ENCODE assay signal across 15 mouse cellular contexts in genomic region chr1:43511667-43512066, GRCm38 (mm10).
DNase-seq lines count a peak whose midpoint lies in the region; ATAC-seq lines count a peak whose summit lies in the region.
"Had no signal": no experiment of that assay in that cellular context is flagged by ENCODE, and none has a peak within 500 bp of the region (broad histone marks: within the 10 kb centered on the region; RNA-seq: fewer than 3 reads in every experiment).

No protein-coding gene starts in this region.

- no peak overlapping the region for H3K4me3 ChIP-seq in hindbrain, embryonic 11.5 days (ENCODE audit: low read depth, low read length)
- H3K4me3 ChIP-seq in hindbrain, embryonic 14.5 days (replicated peaks; ENCODE audit: low read length) = no peak overlapping the region
- no peak overlapping the region for H3K4me3 ChIP-seq in midbrain, embryonic 16.5 days (ENCODE audit: low read depth, low read length)
- H3K4me3 ChIP-seq: myocyte had no signal

- H3K4me2 ChIP-seq in hindbrain, embryonic 11.5 days (replicated peaks; ENCODE audit: low read depth, low read length) = no peak overlapping the region
- no peak overlapping the region for H3K4me2 ChIP-seq in hindbrain, embryonic 14.5 days (replicated peaks)
- H3K4me2 ChIP-seq in midbrain, embryonic 16.5 days (ENCODE audit: low read length) = no peak overlapping the region
- H3K4me2 ChIP-seq: liver, embryonic 11.5 days had no signal

- WGBS in hindbrain, embryonic 11.5 days = 89% methylated on average over 8 of the region's 8 CpGs
- 79% methylated on average over 8 of the region's 8 CpGs for WGBS in hindbrain, embryonic 14.5 days
- 75% methylated on average over 8 of the region's 8 CpGs for WGBS in midbrain, embryonic 16.5 days

- H3K9me3 ChIP-seq in hindbrain, embryonic 11.5 days (ENCODE audit: control insufficient read depth, low read length) = no peaks in the 10 kb centered on the region
- H3K9me3 ChIP-seq in hindbrain, embryonic 14.5 days (ENCODE audit: control insufficient read depth, low read length) = no peaks in the 10 kb centered on the region
- no peaks in the 10 kb centered on the region for H3K9me3 ChIP-seq in midbrain, embryonic 16.5 days (replicated peaks; ENCODE audit: control insufficient read depth, low read length, poor library complexity, severe bottlenecking)

- no peak overlapping the region for H3K27ac ChIP-seq in hindbrain, embryonic 11.5 days (ENCODE audit: low read depth, low read length)
- H3K27ac ChIP-seq in hindbrain, embryonic 14.5 days = no peak overlapping the region
- no peak overlapping the region for H3K27ac ChIP-seq in midbrain, embryonic 16.5 days (ENCODE audit: low read length)

- ATAC-seq in hindbrain, embryonic 11.5 days (ENCODE audit: low FRiP score) = 0 out of 2 replicates have a peak, but pooled peaks have one; percentile 47
- ATAC-seq in hindbrain, embryonic 14.5 days (ENCODE audit: low FRiP score) = no peak
- peak; percentile 38; the same call in 1 of the 2 replicates for ATAC-seq in midbrain, embryonic 16.5 days
- no peak for ATAC-seq in granulocyte monocyte progenitor cell, adult 5-6 weeks (replicated peaks; ENCODE audit: poor library complexity, severe bottlenecking)
- ATAC-seq: intestine, embryonic 16.5 days had no signal

- no peak overlapping the region for H3K9ac ChIP-seq in hindbrain, embryonic 11.5 days (ENCODE audit: low read depth, low read length)
- no peak overlapping the region for H3K9ac ChIP-seq in hindbrain, embryonic 14.5 days
- H3K9ac ChIP-seq in midbrain, embryonic 16.5 days (ENCODE audit: low read depth, low read length) = no peak overlapping the region

- DNase-seq in hindbrain, embryonic 11.5 days (ENCODE audit: low spot score) = no peak
- DNase-seq in hindbrain, embryonic 14.5 days (ENCODE audit: low spot score) = no peak
- peak; percentile 74 for DNase-seq in cerebellum, adult 11-12 months
- DNase-seq in cerebellum, postnatal 10 days = peak; percentile 68 to 75
- DNase-seq in gastrocnemius, adult 18-20 months (ENCODE audit: low spot score) = no peak
- DNase-seq: adrenal gland, postnatal 36 days; gastrocnemius, postnatal 14 days; lung, adult 18-20 months; lung, postnatal 36 days; spleen, adult 18-20 months had no signal

- H3K36me3 ChIP-seq in hindbrain, embryonic 11.5 days (ENCODE audit: control insufficient read depth, insufficient read depth, low read length) = no peaks in the 10 kb centered on the region
- H3K36me3 ChIP-seq in hindbrain, embryonic 14.5 days (replicated peaks; ENCODE audit: control insufficient read depth, insufficient read depth) = peaks cover 11% of the 10 kb centered on the region; the same call in 1 of the 2 replicates
- H3K36me3 ChIP-seq in midbrain, embryonic 16.5 days (ENCODE audit: control insufficient read depth, insufficient read depth, low read length) = peaks cover 7% of the 10 kb centered on the region; the same call in 1 of the 2 replicates

- no peaks in the 10 kb centered on the region for H3K4me1 ChIP-seq in hindbrain, embryonic 11.5 days (replicated peaks; ENCODE audit: control insufficient read depth, insufficient read depth, low read length)
- H3K4me1 ChIP-seq in hindbrain, embryonic 14.5 days (replicated peaks; ENCODE audit: control insufficient read depth, insufficient read depth, low read length) = no peaks in the 10 kb centered on the region
- no peaks in the 10 kb centered on the region for H3K4me1 ChIP-seq in midbrain, embryonic 16.5 days (ENCODE audit: control insufficient read depth, insufficient read depth, low read length)

- H3K27me3 ChIP-seq in hindbrain, embryonic 11.5 days (ENCODE audit: control insufficient read depth, insufficient read depth, low read length) = no peaks in the 10 kb centered on the region
- H3K27me3 ChIP-seq in hindbrain, embryonic 14.5 days (ENCODE audit: control insufficient read depth, insufficient read depth, low read length) = no peaks in the 10 kb centered on the region
- no peaks in the 10 kb centered on the region for H3K27me3 ChIP-seq in midbrain, embryonic 16.5 days (ENCODE audit: control insufficient read depth, insufficient read depth, low read depth, low read length)

Comparison
In these comparisons a context has a peak if more than half of its experiments do, and no peak if none do; other contexts are left out.
1. ATAC-seq: peak in hindbrain, embryonic 11.5 days (single experiment) and midbrain, embryonic 16.5 days (single experiment); none in hindbrain, embryonic 14.5 days (single experiment) and granulocyte monocyte progenitor cell, adult 5-6 weeks (single experiment).
2. DNase-seq: peak in cerebellum, adult 11-12 months (single experiment) and cerebellum, postnatal 10 days (2 of 2); none in hindbrain, embryonic 11.5 days (single experiment), hindbrain, embryonic 14.5 days (single experiment) and gastrocnemius, adult 18-20 months (single experiment).